Mouse (Mus musculus): ENCODE measurements around the gene Zfp282. TPM values are rescaled to one million over a fixed set of nuclear protein-coding genes. Genes with fewer than 3 reads are reported as not detected.

Gene Zfp282
- polyA plus RNA-seq (2012; fragmentation: generic; extraction: Trizol), result 1 to 10 TPM; 4.8 to 9.7 TPM

GRCm38 (mm10) chr6:47877058-47877457 lies at the start of gene Zfp282:
Gene Zfp282 (plus strand): TSS chr6:47877204.

DNA sequence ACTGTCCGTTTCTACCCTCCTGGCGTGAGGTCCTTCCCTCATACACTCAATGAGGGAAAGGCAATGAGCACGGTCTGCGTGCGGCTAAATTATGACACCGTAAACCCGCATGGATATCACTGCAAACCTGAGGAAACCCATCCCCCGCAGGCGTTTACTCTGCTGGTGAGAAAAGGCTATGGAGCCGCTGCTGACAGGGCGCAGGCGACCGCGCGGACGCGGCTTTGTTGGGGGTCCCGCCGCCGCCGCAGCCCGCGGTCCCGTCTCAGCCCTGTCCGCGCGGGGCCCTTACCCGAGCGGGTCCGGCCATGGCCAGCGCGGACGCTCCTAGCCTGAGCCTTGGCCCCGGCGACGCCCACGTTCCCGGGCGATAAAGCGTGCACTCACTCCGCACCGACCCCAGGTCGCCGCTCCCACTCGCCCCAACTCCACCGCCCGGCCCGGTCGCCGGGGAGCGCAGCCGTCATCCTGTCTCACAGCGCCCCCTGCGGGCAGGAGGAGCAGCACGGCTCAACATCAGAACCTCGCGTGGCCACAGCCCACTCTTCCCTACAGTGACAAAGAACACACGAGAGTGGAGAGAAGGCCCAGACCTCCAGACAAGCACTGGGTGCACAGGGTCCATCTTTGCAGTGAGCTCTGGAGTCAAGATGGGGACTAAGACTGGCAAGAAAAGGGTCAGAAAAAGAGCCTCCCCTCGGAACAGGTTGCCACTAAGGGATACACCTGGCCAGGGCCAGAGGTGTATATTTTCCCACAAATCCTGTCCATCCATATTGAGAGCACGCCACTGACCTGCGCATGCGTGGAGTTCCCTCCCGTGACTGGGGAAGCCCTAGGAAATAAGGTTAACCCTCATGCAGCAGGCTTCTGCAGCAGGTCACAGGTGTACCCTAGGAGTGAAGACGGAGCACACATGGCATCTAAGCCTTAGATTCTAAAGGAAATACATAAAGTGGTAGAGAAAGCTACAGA lies 46.6 kb upstream of the Zfp282 start, which contains the start of gene Zfp786:
Gene Zfp786 (minus strand): TSS at position 764 of the 975 bp plus-strand sequence.

GRCm38 (mm10) chr6:47835482-47835983 lies 41.5 kb upstream of the Zfp282 start, which contains the start of gene Zfp398:
Gene Zfp398 (plus strand): TSS chr6:47835661.

GRCm38 (mm10) chr6:47920447-47921340 lies 43.7 kb downstream of the Zfp282 start, which contains the start of gene Zfp212:
Gene Zfp212 (plus strand): TSS chr6:47920476.

DNA sequence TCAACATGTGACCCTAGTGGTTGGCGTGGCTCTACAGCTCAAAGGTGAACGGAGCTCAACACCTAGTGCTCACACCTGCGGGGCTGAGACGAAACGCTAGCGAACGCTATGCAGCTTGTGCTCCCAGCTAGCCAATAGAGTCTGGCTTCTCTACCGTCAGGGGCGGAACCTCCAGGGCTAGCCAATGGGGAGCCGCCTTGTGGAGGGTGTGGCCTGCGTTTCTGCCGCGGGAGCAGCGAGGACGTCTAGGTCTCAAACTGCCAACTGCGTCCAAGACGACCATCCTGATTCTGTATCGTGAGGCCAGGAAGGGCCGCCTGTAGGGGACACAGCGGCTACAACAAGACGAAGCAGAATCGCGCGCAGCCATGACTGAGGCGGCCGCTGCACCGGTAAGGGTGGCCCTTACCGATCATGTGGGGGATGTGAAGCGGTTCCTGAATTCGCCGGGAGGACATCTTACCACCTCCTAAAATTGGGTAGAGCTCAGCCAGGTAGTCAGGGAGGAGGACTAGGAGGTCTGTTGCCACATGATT lies 76.3 kb downstream of the Zfp282 start, which contains the start of gene Zfp956:
Gene Zfp956 (plus strand): TSS at position 200 of the 536 bp plus-strand sequence.

Other genes starting within 250 kb of the Zfp282 start
- gene Pdia4, start 63.8 kb upstream of the Zfp282 start, polyA plus RNA-seq (2012; fragmentation: generic; extraction: Trizol), result 10 to 100 TPM in 1 of 2 experiments, 1 to 10 TPM in 1; 7.5 to 68.6 TPM
- under 1 TPM; 0.04 to 0.61 TPM for gene Zfp786, start 46.3 kb upstream of the Zfp282 start, polyA plus RNA-seq (2012; fragmentation: generic; extraction: Trizol)
- 1 to 10 TPM in 1 of 2 experiments, under 1 TPM in 1; 0.67 to 2.8 TPM for gene Zfp398, start 41.5 kb upstream of the Zfp282 start, polyA plus RNA-seq (2012; fragmentation: generic; extraction: Trizol)
- 10 to 100 TPM in 1 of 2 experiments, 1 to 10 TPM in 1; 5.0 to 14.3 TPM for gene Zfp212, start 43.3 kb downstream of the Zfp282 start, polyA plus RNA-seq (2012; fragmentation: generic; extraction: Trizol)
- gene Zfp956, start 76.2 kb downstream of the Zfp282 start, polyA plus RNA-seq (2012; fragmentation: generic; extraction: Trizol), result 1 to 10 TPM; 1.5 to 4.2 TPM
- gene Zfp777, start 171.7 kb downstream of the Zfp282 start, polyA plus RNA-seq (2012; fragmentation: generic; extraction: Trizol), result 10 to 100 TPM in 1 of 2 experiments, 1 to 10 TPM in 1; 8.6 to 18.6 TPM
- 10 to 100 TPM in 1 of 2 experiments, 1 to 10 TPM in 1; 5.6 to 14.9 TPM for gene Zfp746, start 209.4 kb downstream of the Zfp282 start, polyA plus RNA-seq (2012; fragmentation: generic; extraction: Trizol)